Mouse (Mus musculus): ENCODE results near the gene Alkbh2.

Gene Alkbh2

GRCm38 (mm10) chr5:114127374-114128349 lies at the start of gene Alkbh2:
Alkbh2 (minus strand) TSS chr5:114128218.
- DNase-seq: peak; percentile 81 to 89

- no peak for DNase-seq
These were observed 48.8 kb upstream of the Alkbh2 start for GRCm38 (mm10) chr5:114176548-114177400.

- peak; percentile 97 to 98 for DNase-seq
These were observed 47.7 kb upstream of the Alkbh2 start for GRCm38 (mm10) chr5:114175596-114176171.

- peak; percentile 42 to 52 for DNase-seq
These were observed 46.6 kb upstream of the Alkbh2 start for GRCm38 (mm10) chr5:114174639-114175038.

- no peak for DNase-seq
These were observed 46.0 kb upstream of the Alkbh2 start for GRCm38 (mm10) chr5:114173877-114174581.

- DNase-seq: no peak
These were observed 45.4 kb upstream of the Alkbh2 start for GRCm38 (mm10) chr5:114173458-114173857.

GRCm38 (mm10) chr5:114172936-114173335 lies 44.9 kb upstream of the Alkbh2 start:
- no peak for DNase-seq

- no peak for DNase-seq
These were observed 42.3 kb upstream of the Alkbh2 start for GRCm38 (mm10) chr5:114170345-114170744.

- no peak for DNase-seq
These were observed 35.2 kb upstream of the Alkbh2 start for GRCm38 (mm10) chr5:114163117-114163696.

GRCm38 (mm10) chr5:114162106-114162815 lies 34.2 kb upstream of the Alkbh2 start:
- no peak for DNase-seq

- DNase-seq: no peak
These were observed 33.4 kb upstream of the Alkbh2 start for GRCm38 (mm10) chr5:114161424-114161823.

GRCm38 (mm10) chr5:114157236-114157635 lies 29.2 kb upstream of the Alkbh2 start:
- DNase-seq: peak in 1 of 2 experiments; percentile 48

- peak; percentile 44 to 68 for DNase-seq
These were observed 27.3 kb upstream of the Alkbh2 start for GRCm38 (mm10) chr5:114155168-114155933.

- DNase-seq: no peak
These were observed 26.7 kb upstream of the Alkbh2 start for GRCm38 (mm10) chr5:114154765-114155164.

- peak in 1 of 2 experiments; percentile 18 for DNase-seq
These were observed 25.5 kb upstream of the Alkbh2 start for GRCm38 (mm10) chr5:114153490-114153889.

- DNase-seq: no peak
These were observed 24.5 kb upstream of the Alkbh2 start for GRCm38 (mm10) chr5:114152359-114153092.

- DNase-seq: no peak
These were observed 19.3 kb upstream of the Alkbh2 start for GRCm38 (mm10) chr5:114147043-114147972.

All from lung, postnatal 4 days (tissue).